Mouse (Mus musculus) heart, postnatal 0 days (tissue): ENCODE results near the gene Pck2. TPM values are rescaled to one million over a fixed set of nuclear protein-coding genes. Genes with fewer than 3 reads are reported as not detected.

Experiments used
- ATAC-seq: fragments of 200-750 bp; cut with Nextera tagmentation; 2 replicates; pipeline ENCODE4 v1.8.0; 2017; ENCODE audit warnings: low read depth, moderate number of reproducible peaks, moderate library complexity; ENCODE audit not compliant: insufficient read depth
- DNase-seq: peaks from one replicate; pipeline ENCODE4 v3.0.0-alpha.2; 2016; ENCODE audit warnings: low spot score
- H3K27ac ChIP-seq: fragments of 300-500 bp; sonication (generic); 2 replicates; pipeline ENCODE4 v1.5.1; 2014; ENCODE audit warnings: low read depth, mild to moderate bottlenecking
- H3K27me3 ChIP-seq: fragments of 300-500 bp; sonication (generic); 2 replicates; pipeline ENCODE4 v1.6.1; 2014; ENCODE audit warnings: low read length, mixed read lengths; ENCODE audit not compliant: control insufficient read depth, insufficient read depth
- H3K36me3 ChIP-seq: fragments of 300-500 bp; sonication (generic); replicated peaks from 2 replicates; pipeline ENCODE4 v1.6.1; 2014; ENCODE audit warnings: low read length, mixed read lengths; ENCODE audit not compliant: control insufficient read depth, insufficient read depth
- H3K4me1 ChIP-seq: fragments of 300-500 bp; sonication (generic); 2 replicates; pipeline ENCODE4 v1.6.1; 2014; ENCODE audit warnings: antibody characterized with exemption; ENCODE audit not compliant: control insufficient read depth, insufficient read depth
- H3K4me2 ChIP-seq: fragments of 300-500 bp; sonication (generic); 2 replicates; pipeline ENCODE4 v1.6.1; 2014; ENCODE audit warnings: low read depth, mild to moderate bottlenecking, low read length, moderate library complexity
- H3K4me3 ChIP-seq: fragments of 300-500 bp; sonication (generic); 2 replicates; pipeline ENCODE4 v1.5.1; 2014; ENCODE audit warnings: low read depth, low read length
- H3K9ac ChIP-seq: fragments of 300-500 bp; sonication (generic); replicated peaks from 2 replicates; pipeline ENCODE4 v1.6.1; 2014; ENCODE audit warnings: low read depth, low read length, mixed read lengths
- H3K9me3 ChIP-seq: fragments of 300-500 bp; sonication (generic); replicated peaks from 2 replicates; pipeline ENCODE4 v1.6.1; 2016; ENCODE audit warnings: low read length; ENCODE audit not compliant: control insufficient read depth
- CTCF ChIP-seq: IDR thresholded peaks from 2 replicates; pipeline ENCODE4 v1.5.1; 2016; ENCODE audit warnings: antibody characterized with exemption, control low read depth, low read depth
- EP300 ChIP-seq: IDR thresholded peaks from 2 replicates; pipeline ENCODE4 v1.6.1; 2016; ENCODE audit warnings: antibody characterized with exemption, low read depth
- WGBS: fragments of 180-500 bp; shearing (Covaris S2); extraction: QIAGEN DNeasy Blood & Tissue Kit; methylation state at CpG from one replicate; pipeline ENCODE4 v1.1.7; 2014; 5-methylcytosine and 5-hydroxymethylcytosine counted together
- polyA plus RNA-seq: library from polyadenylated mRNA; unstranded; fragments of >200 nt; fragmentation: Nextera tagmentation; extraction: Ambion mirVana; gene quantifications from 2 replicates; pipeline ENCODE4 v1.2.1, GENCODE M21; 2015
- total RNA-seq: library from RNA; depleted of rRNA; stranded (reverse); fragments of >200 nt; gene quantifications from 2 replicates; pipeline ENCODE4 v1.2.3, GENCODE M21; 2014; ENCODE audit warnings: low replicate concordance

Gene Pck2
- total and polyA plus RNA-seq, 2 experiments from 2014 or later: 22.6 to 85.2 TPM

- Histone ChIP-seq H3K4me1 (peaks cover 8% of the 10 kb centered on the region), H3K9ac (no peak overlapping the region), H3K27me3 (no peaks in the 10 kb centered on the region), H3K27ac (no peak overlapping the region), H3K4me3 (no peak overlapping the region), H3K9me3 (no peaks in the 10 kb centered on the region), H3K36me3 (no peaks in the 10 kb centered on the region), H3K4me2 (no peak overlapping the region)
- peak; percentile 83 for TF ChIP-seq CTCF
- TF ChIP-seq EP300: no peak
- no peak for ATAC-seq
- DNase-seq: no peak
- WGBS: 41% methylated on average over 6 of the region's 6 CpGs
Observed at GRCm38 (mm10) chr14:55536116-55536745, 3.8 kb upstream of the Pck2 start.

DNA sequence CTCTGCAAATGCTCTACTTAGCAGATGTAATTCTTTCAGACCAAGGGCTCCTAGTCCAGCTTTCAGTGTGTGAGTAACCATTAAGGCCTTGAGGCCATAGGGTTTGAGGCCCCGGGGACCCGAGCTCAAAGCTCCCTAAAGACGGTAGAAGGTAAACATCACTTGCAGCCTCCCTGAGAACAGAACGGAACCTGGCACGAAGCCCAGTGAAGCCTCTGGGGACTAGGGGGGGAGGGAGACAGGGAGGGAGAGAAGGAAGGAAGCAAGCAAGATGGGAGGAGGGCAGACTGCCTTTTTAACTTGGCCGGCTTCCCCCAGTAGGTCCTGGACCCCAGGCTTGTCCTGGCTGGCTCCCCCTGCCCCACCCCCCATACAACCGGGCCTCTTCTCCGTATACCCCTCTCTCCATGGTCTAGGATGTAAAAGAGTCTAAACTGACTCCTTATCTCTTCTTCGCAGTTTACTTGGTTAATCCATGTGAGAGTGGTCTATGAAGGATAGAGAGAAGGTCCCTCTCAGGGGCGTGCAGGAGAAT, 788 bp downstream of the Pck2 start:
- 6% methylated on average over 10 of the region's 10 CpGs for WGBS
- ATAC-seq: peak; percentile 45
- peak overlapping the region; percentile 87 for H3K27ac ChIP-seq

GRCm38 (mm10) chr14:55542268-55542667, 2.2 kb downstream of the Pck2 start:
- no peak overlapping the region for H3K4me2 ChIP-seq
- no peaks in the 10 kb centered on the region for H3K27me3 ChIP-seq
- H3K9ac ChIP-seq: no peak overlapping the region
- H3K4me3 ChIP-seq: no peak overlapping the region
- TF ChIP-seq CTCF: no peak
- no peak for TF ChIP-seq EP300
- WGBS: 93% methylated on average over 12 of the region's 12 CpGs
- no peaks in the 10 kb centered on the region for H3K9me3 ChIP-seq
- peaks cover 40% of the 10 kb centered on the region for H3K36me3 ChIP-seq
- H3K27ac ChIP-seq: no peak overlapping the region
- peaks cover 13% of the 10 kb centered on the region for H3K4me1 ChIP-seq
- ATAC-seq (no peak), DNase-seq (no peak)

More for the DNA sequence above, 788 bp downstream of the Pck2 start:
- H3K9ac ChIP-seq: peak overlapping the region; percentile 77
- no peaks in the 10 kb centered on the region for H3K9me3 ChIP-seq
- TF ChIP-seq EP300: 0 out of 2 replicates have a peak, but pooled peaks have one; percentile 29
- no peak for TF ChIP-seq CTCF
- H3K36me3 ChIP-seq: peaks cover 26% of the 10 kb centered on the region
- H3K27me3 ChIP-seq: no peaks in the 10 kb centered on the region
- peak overlapping the region; percentile 83 for H3K4me2 ChIP-seq
- peak; percentile 67 for DNase-seq
- peak overlapping the region; percentile 73 for H3K4me3 ChIP-seq
- peaks cover 13% of the 10 kb centered on the region for H3K4me1 ChIP-seq

DNA sequence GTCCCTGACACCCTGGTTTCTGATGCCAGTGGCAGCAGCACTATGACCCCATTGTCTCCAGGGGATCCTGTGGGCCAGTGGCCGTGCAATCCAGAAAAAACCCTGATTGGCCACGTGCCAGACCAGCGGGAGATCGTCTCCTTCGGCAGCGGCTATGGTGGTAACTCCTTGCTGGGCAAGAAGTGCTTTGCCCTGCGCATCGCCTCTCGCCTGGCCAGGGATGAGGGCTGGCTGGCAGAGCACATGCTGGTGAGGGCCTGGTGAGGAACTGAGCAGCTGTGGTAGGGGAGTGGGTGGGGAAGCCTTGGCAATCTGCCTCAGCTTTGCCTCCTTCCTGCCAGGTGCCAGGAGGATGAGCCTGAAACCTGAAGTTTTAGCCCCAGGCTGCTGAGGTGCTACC, 4.3 kb downstream of the Pck2 start:
- Histone ChIP-seq H3K27me3 (no peaks in the 10 kb centered on the region), H3K9me3 (no peaks in the 10 kb centered on the region), H3K4me1 (peaks cover 13% of the 10 kb centered on the region), H3K9ac (no peak overlapping the region), H3K4me3 (no peak overlapping the region), H3K27ac (no peak overlapping the region), H3K4me2 (no peak overlapping the region), H3K36me3 (peaks cover 60% of the 10 kb centered on the region)
- TF ChIP-seq EP300 (no peak), CTCF (no peak)
- 65% methylated on average over 9 of the region's 9 CpGs for WGBS
- DNase-seq: no peak
- ATAC-seq: no peak

DNA sequence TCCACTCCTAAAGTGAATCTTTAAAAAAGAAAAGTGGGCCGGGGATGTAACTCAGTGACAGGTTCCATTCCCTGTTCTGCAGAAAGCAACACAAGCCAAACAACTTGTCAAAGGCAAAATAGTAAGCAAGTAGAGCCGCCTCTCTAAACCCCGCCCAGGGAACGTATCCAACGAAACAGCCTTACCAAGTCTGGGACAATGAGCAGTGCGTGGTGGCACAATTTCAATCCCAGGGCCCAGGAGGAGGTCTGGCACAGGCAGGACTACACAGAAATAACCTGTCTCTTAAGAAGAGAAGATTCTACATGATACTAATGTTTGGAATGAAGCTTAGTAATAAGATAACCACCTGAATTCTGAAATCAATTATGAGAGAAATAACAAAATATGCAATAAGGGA, 10.1 kb downstream of the Pck2 start:
- Histone ChIP-seq H3K9me3 (no peaks in the 10 kb centered on the region), H3K36me3 (peaks cover 43% of the 10 kb centered on the region), H3K9ac (no peak overlapping the region), H3K27me3 (no peaks in the 10 kb centered on the region), H3K27ac (no peak overlapping the region), H3K4me1 (no peaks in the 10 kb centered on the region), H3K4me3 (no peak overlapping the region), H3K4me2 (no peak overlapping the region)
- TF ChIP-seq CTCF: no peak
- TF ChIP-seq EP300: no peak
- DNase-seq (no peak), ATAC-seq (no peak)
- 81% methylated on average over 6 of the region's 6 CpGs for WGBS

DNA sequence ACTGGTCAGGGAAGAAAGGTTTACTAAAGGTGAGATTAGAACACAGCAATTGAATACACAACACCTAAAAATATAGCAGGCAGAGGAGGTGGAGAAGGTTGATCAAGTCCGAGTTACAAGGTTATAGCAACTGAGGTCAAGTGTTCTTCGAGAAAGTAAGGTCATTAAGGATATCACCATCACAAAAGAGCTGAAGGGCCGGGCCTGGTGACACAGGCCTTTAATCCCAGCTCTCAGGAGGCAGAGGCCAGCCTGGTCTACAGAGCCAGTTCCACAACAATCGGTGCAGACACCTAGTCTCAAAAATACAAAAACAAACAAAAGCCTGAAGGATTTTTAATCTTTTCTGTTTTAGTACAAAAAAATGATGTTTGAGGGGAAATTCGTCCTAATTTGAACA, 11.3 kb downstream of the Pck2 start:
- H3K4me2 ChIP-seq: no peak overlapping the region
- H3K9ac ChIP-seq: no peak overlapping the region
- H3K4me1 ChIP-seq: no peaks in the 10 kb centered on the region
- H3K36me3 ChIP-seq: peaks cover 31% of the 10 kb centered on the region
- TF ChIP-seq CTCF (no peak), EP300 (no peak)
- DNase-seq (no peak), ATAC-seq (no peak)
- 75% methylated on average over 5 of the region's 5 CpGs for WGBS
- no peaks in the 10 kb centered on the region for H3K27me3 ChIP-seq
- H3K4me3 ChIP-seq: no peak overlapping the region
- no peak overlapping the region for H3K27ac ChIP-seq
- no peaks in the 10 kb centered on the region for H3K9me3 ChIP-seq
